Mouse (Mus musculus) layer of hippocampus, postnatal 14 days (tissue): ENCODE results near the gene Olfr385. TPM values are rescaled to one million over a fixed set of nuclear protein-coding genes. Genes with fewer than 3 reads are reported as not detected.
"Not testable (repeated sequence)": the region's sequence is repeated elsewhere in the genome, so short reads cannot be mapped to it uniquely, and the experiment has no call there.

Source experiments
- DNase-seq, 2 experiments: peaks; one replicate each; pipeline ENCODE4 v3.0.0; 2021 to 2022; ENCODE audit warnings: low spot score in 2 of 2, mixed read lengths in 1 of 2
- long read RNA-seq, 2 experiments: library from polyadenylated mRNA; stranded (forward); transcript quantifications; one replicate each; pipeline ENCODE4 v2.0.0; 2021
- total RNA-seq, 2 experiments: library from RNA; stranded (reverse); gene quantifications; 2 replicates each; pipeline ENCODE4 v1.2.3; 2021

The Olfr385 gene
- total RNA-seq: not detected
- long read RNA-seq, experiment 1: 0 reads
- long read RNA-seq, experiment 2: 0 reads

- DNase-seq: no peak
Observed at GRCm38 (mm10) chr11:73592908-73593307, at the start of gene Olfr385. Olfr385 (minus strand) TSS chr11:73593008.

GRCm38 (mm10) chr11:73598294-73598693, 5.5 kb upstream of the Olfr385 start, which contains the start of gene Olfr384:
Olfr384 (plus strand) TSS chr11:73598594.
- DNase-seq: no peak

- DNase-seq: not testable (repeated sequence)
Observed at GRCm38 (mm10) chr11:73583188-73583587, 9.6 kb downstream of the Olfr385 start.

- no peak for DNase-seq
Observed at GRCm38 (mm10) chr11:73579871-73580270, 12.9 kb downstream of the Olfr385 start.

Other genes with a start within 250 kb of the Olfr385 start
- not detected for gene Olfr20, start 242.2 kb downstream of the Olfr385 start, total RNA-seq
- not detected for gene Olfr376, start 221.8 kb downstream of the Olfr385 start, total RNA-seq
- gene Olfr1, start 193.4 kb downstream of the Olfr385 start, total RNA-seq: not detected
- not detected for gene Olfr378, start 164.5 kb downstream of the Olfr385 start, total RNA-seq
- gene Olfr380, start 135.5 kb downstream of the Olfr385 start, total RNA-seq: not detected
- gene Olfr381, start 101.4 kb downstream of the Olfr385 start, total RNA-seq: not detected
- not detected for gene Olfr382, start 75.8 kb downstream of the Olfr385 start, total RNA-seq
- gene Olfr384, start 5.6 kb upstream of the Olfr385 start, total RNA-seq: not detected
- gene Zfp735, start 95.8 kb upstream of the Olfr385 start, total RNA-seq: not detected
- gene Olfr389, start 187.7 kb upstream of the Olfr385 start, total RNA-seq: not detected
- not detected for gene Olfr390, start 190.0 kb upstream of the Olfr385 start, total RNA-seq
- not detected for gene Olfr391-ps, start 210.0 kb upstream of the Olfr385 start, total RNA-seq
- gene Olfr392, start 224.0 kb upstream of the Olfr385 start, total RNA-seq: not detected